Mouse (Mus musculus): Measurements from ENCODE around the gene Pdzd7. TPM values are rescaled to one million over a fixed set of nuclear protein-coding genes. Genes with fewer than 3 reads are reported as not detected.

Gene Pdzd7
- polyA plus RNA-seq, 1 experiment from 2014 or later = not detected

DNA sequence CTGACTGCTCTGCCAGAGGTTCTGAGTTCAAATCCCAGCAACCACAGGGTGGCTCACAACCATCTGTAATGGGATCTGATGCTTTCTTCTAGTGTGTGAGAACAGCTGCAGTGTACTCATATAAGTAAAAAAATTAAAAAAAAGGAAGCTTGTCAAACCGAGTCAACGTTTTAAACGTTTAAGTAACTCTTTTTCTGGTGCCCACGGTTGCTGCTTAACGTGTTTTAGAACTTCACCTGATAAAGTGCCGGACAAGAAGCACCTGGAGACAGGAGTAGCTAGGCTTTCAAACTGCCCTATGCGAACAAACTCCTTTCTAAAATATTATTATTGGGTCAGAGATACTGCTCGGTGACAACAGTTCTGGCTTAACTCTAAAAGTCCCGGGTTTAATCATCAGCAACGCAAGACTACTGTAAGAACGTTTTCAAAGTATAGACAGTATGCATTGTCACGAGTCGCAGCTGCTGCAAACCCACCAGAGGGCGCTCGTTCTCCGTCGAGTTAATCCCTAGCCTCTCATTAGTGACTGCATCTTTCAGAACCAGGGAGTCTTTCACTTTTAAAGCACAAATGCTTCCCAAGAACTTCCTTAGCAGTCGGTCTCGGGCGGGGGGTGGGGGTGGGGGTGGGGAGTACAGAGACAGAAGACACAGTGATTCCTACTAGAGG is 28.5 kb upstream of the Pdzd7 start:
- H3K4me3 ChIP-seq (ENCODE audit: inconsistent target) = peak overlapping the region; percentile 79
- 3% methylated on average over 20 of the region's 20 CpGs for WGBS (ENCODE audit: missing documents)
- peak overlapping the region; percentile 93 for H3K27ac ChIP-seq
- H3K36me3 ChIP-seq (ENCODE audit: inconsistent target) = no peaks in the 10 kb centered on the region
- no peaks in the 10 kb centered on the region for H3K79me2 ChIP-seq (ENCODE audit: inconsistent target)

DNA sequence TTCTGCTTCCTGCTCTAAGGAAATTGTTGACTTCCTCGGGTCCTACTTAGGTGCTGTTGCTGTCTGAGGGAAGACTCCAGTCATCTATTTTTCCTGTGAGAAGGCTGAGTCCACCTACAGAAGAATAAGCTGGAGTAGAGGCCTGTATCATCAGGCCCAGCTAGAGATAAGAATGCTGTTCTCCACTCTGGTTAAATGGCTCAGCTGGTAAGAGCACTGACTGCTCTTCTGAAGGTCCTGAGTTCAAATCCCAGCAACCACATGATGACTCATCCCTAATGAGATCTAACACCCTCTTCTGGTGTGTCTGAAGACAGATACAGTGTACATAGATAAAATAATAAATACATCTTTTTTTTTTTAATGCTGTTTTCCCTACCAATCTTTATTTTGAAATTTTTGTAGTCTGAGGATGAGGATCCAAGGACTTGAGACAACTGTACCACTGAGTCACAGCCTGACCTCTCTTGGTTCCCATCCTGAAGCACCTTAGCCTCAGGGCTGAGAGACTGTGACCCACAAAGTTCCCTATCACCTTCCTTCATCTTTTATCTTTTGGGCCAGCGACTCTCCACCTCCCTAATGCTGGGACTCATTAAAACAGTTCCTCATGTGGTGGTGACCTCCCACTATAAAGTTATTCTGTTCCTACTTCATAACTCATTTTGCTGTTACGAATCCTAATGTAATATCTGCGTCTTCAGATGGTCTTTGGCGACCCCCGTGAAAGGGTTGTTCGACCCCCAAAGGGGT is 22.4 kb upstream of the Pdzd7 start:
- WGBS (ENCODE audit: missing documents) = 70% methylated on average over 7 of the region's 7 CpGs
- H3K27ac ChIP-seq = no peak overlapping the region
- no peaks in the 10 kb centered on the region for H3K79me2 ChIP-seq (ENCODE audit: inconsistent target)
- H3K36me3 ChIP-seq (ENCODE audit: inconsistent target) = no peaks in the 10 kb centered on the region
- no peak overlapping the region for H3K4me3 ChIP-seq (ENCODE audit: inconsistent target)

DNA sequence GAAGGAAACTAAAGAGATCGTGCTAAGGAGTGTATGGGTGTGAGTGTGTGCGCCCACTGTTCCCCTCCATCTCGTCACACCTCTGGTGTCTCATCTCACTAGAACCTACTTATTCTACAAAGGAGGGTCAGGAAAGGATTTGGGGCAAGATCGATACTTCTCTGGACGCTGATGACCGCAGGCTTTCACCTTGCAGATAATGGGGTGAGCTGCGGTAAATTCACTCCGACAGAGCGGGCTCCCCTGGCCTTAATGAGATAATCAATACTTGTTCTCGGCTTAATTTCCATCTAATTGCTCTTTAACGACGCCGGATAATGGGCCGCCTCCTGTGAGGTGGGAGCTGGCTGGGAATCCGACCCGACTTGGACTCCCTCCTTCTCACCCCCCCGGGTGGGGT is 21.7 kb upstream of the Pdzd7 start:
- 92% methylated on average over 17 of the region's 17 CpGs for WGBS (ENCODE audit: missing documents)
- Histone ChIP-seq H3K4me3 (ENCODE audit: inconsistent target) (no peak overlapping the region), H3K79me2 (ENCODE audit: inconsistent target) (no peaks in the 10 kb centered on the region), H3K36me3 (ENCODE audit: inconsistent target) (no peaks in the 10 kb centered on the region), H3K27ac (no peak overlapping the region)

DNA sequence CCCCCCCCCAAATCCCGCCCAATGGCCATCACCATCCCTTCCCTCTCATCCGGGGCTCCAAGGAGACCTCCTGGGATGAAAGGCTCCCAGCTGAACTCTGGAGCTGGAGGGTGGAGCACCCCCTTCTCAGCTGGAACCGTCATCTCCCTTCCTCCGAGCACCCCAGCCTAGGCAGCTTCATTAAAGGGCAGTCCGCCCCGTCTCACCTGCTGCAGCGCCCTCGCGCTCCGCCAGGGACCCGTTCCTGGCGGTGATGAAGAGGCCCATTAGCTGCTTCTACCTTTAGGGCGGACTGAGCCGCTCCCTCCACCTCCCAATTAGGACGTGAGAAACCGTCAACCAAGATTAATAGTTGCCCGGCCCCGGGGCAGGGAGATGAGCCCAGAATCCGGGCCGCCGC is 19.7 kb upstream of the Pdzd7 start:
- whole genome bisulfite sequencing (ENCODE audit: missing documents) = 46% methylated on average over 14 of the region's 21 CpGs
- no peaks in the 10 kb centered on the region for H3K79me2 ChIP-seq (ENCODE audit: inconsistent target)
- no peak overlapping the region for H3K27ac ChIP-seq
- H3K36me3 ChIP-seq (ENCODE audit: inconsistent target) = no peaks in the 10 kb centered on the region
- no peak overlapping the region for H3K4me3 ChIP-seq (ENCODE audit: inconsistent target)

DNA sequence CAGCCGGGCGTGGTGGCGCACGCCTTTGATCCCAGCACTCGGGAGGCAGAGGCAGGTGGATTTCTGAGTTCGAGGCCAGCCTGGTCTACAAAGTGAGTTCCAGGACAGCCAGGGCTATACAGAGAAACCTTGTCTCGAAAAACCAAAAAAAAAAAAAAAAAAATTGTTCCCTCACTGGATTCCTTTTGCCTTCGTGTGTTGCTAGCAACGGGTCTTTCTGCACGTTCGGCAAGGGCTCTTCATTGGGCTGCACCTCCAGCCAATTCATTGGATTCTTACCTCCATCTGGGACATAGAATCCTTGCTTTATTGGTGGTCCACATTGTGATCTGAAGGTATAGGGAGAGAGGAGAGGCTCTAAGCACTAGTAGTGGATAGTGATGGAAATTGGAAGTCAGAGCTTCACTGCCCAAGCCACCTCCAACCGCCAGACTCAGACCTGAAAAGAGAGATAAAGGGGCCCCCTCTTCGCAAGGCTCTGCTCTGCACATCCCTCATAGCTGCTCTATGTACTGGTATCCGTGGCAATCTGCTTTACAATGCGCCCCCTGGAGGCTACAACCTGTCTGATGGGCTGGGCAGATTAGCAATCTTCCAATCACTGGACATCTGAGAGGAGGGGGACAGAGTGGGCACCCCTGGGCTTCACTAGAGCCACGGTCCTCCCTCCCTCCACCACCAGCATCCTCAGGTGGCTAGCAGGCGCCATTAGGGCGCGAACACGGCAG is 18.2 kb upstream of the Pdzd7 start:
- no peaks in the 10 kb centered on the region for H3K36me3 ChIP-seq (ENCODE audit: inconsistent target)
- H3K27ac ChIP-seq = no peak overlapping the region
- no peak overlapping the region for H3K4me3 ChIP-seq (ENCODE audit: inconsistent target)
- WGBS (ENCODE audit: missing documents) = 43% methylated on average over 18 of the region's 20 CpGs
- no peaks in the 10 kb centered on the region for H3K79me2 ChIP-seq (ENCODE audit: inconsistent target)

DNA sequence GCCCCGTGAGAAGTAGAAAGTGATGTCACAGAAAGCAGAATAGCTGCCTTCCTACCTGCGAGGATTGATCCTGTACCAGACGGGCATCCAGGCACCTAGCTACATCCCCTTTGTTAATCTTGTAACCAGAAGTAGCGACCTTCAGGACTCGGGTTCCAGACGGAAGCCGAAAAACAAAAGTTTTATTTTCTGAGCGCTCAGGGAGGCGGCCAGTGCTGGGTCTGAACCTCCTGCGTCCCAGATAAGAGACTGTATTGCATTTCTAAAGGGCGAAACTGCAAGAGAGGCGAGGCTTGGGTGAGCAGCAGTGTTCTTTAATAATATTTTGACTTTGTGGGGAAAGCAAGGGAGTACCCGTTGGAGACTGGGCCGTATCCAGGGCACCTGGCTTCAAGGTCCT is 13.3 kb upstream of the Pdzd7 start:
- Histone ChIP-seq H3K79me2 (ENCODE audit: inconsistent target) (no peaks in the 10 kb centered on the region), H3K27ac (peak overlapping the region; percentile 92), H3K36me3 (ENCODE audit: inconsistent target) (peaks cover under 1% of the 10 kb centered on the region; the same call in 1 of the 2 replicates), H3K4me3 (ENCODE audit: inconsistent target) (peak overlapping the region; percentile 60)
- 4% methylated on average over 14 of the region's 14 CpGs for WGBS (ENCODE audit: missing documents)

DNA sequence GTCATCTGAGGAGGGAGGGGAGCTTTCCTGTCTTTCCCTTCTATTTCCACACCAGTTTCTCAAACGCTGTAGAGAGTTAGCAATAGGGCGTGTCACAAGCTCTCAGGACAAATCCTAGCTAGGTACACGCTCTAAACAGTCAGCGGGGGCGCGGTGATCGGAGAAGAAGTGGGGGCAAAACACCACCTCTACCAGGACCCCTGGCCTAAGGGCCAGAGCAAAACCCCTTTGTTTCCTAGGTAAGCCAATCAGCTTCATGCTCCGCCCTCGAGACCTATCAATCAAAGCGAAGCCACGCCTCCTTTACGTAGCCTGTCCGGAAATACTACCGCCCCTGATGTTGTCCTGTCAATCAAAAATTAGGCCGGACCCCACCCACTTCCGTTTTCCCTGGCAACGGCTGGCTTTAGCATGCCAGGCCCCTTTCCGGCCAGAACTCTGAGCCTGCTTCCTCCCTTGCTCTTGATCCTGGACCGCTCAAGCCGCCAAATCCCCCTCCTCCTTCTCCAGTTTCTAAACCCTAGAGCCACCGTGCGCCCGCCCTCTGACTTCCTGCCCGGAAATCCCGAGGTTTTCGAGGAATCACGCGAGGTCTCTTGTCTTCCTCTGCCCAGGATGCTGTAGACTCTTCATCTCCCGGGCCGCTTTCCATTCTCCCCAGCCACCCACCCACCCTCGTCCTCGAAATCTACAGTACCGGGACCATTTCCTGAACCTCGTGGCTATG is 12.8 kb upstream of the Pdzd7 start:
- no peaks in the 10 kb centered on the region for H3K79me2 ChIP-seq (ENCODE audit: inconsistent target)
- under 1% methylated on average over 34 of the region's 34 CpGs for WGBS (ENCODE audit: missing documents)
- H3K27ac ChIP-seq = peak overlapping the region; percentile 92
- peak overlapping the region; percentile 60 for H3K4me3 ChIP-seq (ENCODE audit: inconsistent target)
- peaks cover 6% of the 10 kb centered on the region for H3K36me3 ChIP-seq (ENCODE audit: inconsistent target)

DNA sequence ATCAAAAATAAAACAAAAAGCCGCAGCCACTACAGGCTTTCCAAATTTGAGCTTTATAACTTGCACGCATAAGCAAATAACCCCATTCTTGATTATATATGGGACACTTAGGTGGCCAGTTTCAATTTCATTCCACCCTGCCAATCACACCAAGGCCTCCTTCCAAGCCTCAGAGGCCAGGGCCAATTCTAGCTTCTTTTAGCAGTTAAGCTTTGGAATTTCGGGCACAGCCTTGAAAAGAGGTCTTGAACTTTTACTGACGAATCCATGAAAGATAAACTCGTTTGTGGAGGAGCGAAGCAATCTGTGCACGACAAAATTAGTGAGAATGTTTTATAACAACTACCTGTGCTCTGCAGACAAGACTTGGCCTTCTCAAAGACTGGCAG is 12.2 kb upstream of the Pdzd7 start:
- Histone ChIP-seq H3K79me2 (ENCODE audit: inconsistent target) (no peaks in the 10 kb centered on the region), H3K4me3 (ENCODE audit: inconsistent target) (peak overlapping the region; percentile 60), H3K36me3 (ENCODE audit: inconsistent target) (peaks cover 12% of the 10 kb centered on the region), H3K27ac (peak overlapping the region; percentile 92)
- WGBS (ENCODE audit: missing documents) = 23% methylated on average over 7 of the region's 7 CpGs

DNA sequence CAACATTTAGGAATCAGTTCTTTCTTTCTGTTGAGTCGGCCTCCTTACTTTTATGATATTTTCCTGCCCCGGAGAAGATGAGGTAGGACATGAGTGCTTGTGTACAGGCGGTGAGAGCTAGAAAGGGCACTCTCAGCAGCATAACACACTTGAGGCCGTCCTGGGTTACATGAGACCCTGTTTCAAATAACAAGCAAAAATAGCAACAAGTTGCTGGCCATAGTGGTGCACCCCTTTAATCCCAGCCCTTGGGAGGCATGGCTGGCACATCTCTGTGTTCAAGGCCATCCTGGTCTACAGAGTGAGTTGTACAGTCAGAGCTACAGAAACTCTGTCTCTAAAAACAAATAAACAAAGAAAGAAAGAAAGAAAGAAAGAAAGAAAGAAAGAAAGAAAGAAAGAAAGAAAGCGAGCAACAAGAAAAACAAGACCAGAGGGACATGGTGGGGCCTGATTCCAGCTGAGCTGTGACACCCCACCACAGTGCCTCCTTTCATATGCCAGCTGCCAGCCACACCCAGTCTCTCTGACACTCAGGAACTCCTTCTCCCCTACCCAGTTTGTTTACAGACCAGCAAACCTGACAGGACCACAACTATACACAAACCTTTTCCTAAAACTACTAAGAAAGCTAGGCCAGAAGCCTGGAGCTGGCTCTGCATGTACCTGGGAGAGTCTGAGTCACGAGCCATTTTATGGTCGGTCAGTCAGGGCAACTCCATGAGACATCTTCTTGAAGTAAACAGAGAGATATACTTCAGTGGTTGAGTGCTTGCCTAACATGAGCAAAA is 11.6 kb upstream of the Pdzd7 start:
- Histone ChIP-seq H3K4me3 (ENCODE audit: inconsistent target) (peak overlapping the region; percentile 60), H3K36me3 (ENCODE audit: inconsistent target) (peaks cover 18% of the 10 kb centered on the region), H3K27ac (peak overlapping the region; percentile 92), H3K79me2 (ENCODE audit: inconsistent target) (no peaks in the 10 kb centered on the region)
- 52% methylated on average over 7 of the region's 7 CpGs for WGBS (ENCODE audit: missing documents)

DNA sequence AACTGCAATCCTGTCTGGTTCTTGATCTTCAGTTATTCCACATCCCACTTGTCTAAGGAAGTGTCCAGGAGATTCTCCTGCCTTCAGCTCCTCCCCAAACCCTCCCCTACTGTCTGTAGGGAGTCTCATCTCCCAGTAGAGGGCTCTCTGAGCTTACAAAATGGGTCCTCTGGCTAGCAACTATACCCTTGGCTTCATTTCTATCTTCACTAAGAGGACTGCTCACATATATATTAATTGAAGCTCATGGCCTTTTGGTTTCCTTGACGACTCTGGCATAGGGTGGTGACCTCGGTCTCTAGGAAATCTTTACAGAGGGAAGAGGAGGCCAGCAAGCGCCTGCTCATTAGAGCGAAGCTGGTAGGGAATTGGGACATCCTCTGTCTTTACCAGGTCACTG is 10.8 kb upstream of the Pdzd7 start:
- Histone ChIP-seq H3K36me3 (ENCODE audit: inconsistent target) (peaks cover 24% of the 10 kb centered on the region), H3K27ac (no peak overlapping the region), H3K79me2 (ENCODE audit: inconsistent target) (no peaks in the 10 kb centered on the region), H3K4me3 (ENCODE audit: inconsistent target) (no peak overlapping the region)
- WGBS (ENCODE audit: missing documents) = 39% methylated on average over 4 of the region's 4 CpGs

DNA sequence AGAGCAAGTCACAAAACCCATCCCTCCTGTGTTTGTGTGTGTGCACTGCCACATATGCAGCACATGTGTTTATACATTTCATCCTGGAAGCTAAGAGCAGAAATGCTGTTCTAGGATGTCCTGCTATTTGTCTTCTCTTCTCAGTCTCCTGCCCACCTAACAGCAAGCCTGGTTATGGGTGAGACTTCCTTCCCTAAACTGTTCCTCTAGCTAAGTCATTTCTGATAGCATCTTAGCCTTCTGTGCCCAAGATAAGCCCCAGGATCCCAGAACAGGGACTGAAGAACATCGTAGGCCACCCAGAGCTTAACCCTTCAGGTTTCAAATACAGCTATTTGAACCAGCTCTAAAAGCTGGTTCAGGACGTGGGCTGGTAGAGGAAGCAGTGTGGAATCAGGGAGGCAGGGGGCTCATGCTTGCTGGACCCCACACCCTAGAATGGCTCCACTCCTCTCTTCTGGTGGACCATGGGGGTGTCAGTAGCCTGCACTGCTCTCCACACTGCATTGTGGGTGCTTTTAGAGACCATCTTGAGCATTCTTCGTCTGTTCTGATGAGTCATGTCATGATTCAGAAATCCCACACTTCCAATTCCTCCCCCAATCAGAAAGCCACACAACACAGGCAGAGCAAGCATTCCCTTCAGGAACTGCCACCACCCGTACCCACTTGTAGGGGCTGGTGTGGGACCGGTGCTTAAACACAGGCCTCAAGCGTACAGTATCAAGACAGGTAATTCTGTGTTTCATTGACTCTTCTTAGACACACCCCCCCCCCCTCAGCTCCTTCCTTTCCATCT is 9.6 kb upstream of the Pdzd7 start:
- H3K36me3 ChIP-seq (ENCODE audit: inconsistent target) = peaks cover 32% of the 10 kb centered on the region
- no peak overlapping the region for H3K27ac ChIP-seq
- no peaks in the 10 kb centered on the region for H3K79me2 ChIP-seq (ENCODE audit: inconsistent target)
- H3K4me3 ChIP-seq (ENCODE audit: inconsistent target) = no peak overlapping the region
- WGBS (ENCODE audit: missing documents) = 63% methylated on average over 6 of the region's 6 CpGs

DNA sequence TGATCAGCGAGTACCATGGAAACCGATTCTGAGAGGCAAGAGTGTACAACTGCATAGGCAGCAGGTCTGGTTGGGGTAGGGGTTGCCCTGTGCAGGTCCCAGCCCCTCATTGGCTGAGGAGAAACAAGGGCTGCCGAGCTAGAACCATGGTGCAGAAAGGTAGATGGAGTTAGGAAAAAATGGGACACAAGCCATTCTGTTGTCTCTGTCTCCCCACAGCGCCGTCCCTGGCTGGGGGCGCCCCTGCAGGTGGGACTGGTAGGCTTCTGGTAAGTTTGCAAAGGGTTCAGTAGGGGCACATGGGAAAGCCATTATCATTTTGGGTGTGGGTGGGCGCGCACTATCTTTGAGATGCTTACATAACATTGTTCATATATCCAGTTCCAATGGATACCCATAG is 7.9 kb upstream of the Pdzd7 start:
- WGBS (ENCODE audit: missing documents) = 95% methylated on average over 8 of the region's 8 CpGs
- Histone ChIP-seq H3K79me2 (ENCODE audit: inconsistent target) (peaks cover 6% of the 10 kb centered on the region; the same call in 1 of the 2 replicates), H3K36me3 (ENCODE audit: inconsistent target) (peaks cover 32% of the 10 kb centered on the region), H3K27ac (no peak overlapping the region), H3K4me3 (ENCODE audit: inconsistent target) (no peak overlapping the region)

DNA sequence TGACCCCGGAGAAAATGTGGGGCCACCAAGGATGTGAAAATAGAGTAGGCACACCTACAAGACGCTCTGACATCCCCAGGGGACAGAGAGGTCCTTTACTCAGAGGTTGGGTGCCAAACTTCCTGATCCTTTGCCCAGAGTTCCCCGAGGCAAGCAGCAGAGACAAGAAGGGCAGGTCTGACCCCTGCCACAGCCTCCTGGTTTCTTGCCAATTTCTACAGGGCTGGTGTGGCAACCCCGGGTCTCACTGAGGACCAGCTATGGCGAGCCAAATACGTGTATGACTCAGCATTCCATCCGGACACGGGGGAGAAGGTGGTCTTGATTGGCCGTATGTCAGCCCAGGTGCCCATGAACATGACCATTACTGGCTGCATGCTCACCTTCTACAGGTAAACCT is 4.0 kb upstream of the Pdzd7 start:
- 68% methylated on average over 9 of the region's 9 CpGs for WGBS (ENCODE audit: missing documents)
- H3K4me3 ChIP-seq (ENCODE audit: inconsistent target) = no peak overlapping the region
- peaks cover 10% of the 10 kb centered on the region; the same call in 1 of the 2 replicates for H3K79me2 ChIP-seq (ENCODE audit: inconsistent target)
- H3K36me3 ChIP-seq (ENCODE audit: inconsistent target) = peaks cover 32% of the 10 kb centered on the region
- H3K27ac ChIP-seq = no peak overlapping the region

Data from macrophage (primary cell).